Mouse (Mus musculus) splenic B cell, adult 2 months (primary cell): ENCODE measurements around the gene Gm21953.
"Not testable (repeated sequence)": the region's sequence is repeated elsewhere in the genome, so short reads cannot be mapped to it uniquely, and the experiment has no call there.

ENCODE experiments used
- DNase-seq: peaks from one replicate; pipeline ENCODE4 v3.0.0-alpha.2; 2011; ENCODE audit warnings: low read depth, low spot score
- H3K27me3 ChIP-seq: 2 replicates; pipeline ENCODE4 v1.6.1; 2012; ENCODE audit warnings: mild to moderate bottlenecking, low read length, moderate library complexity, mixed read lengths; ENCODE audit not compliant: control insufficient read depth, poor library complexity, insufficient read depth, severe bottlenecking
- H3K36me3 ChIP-seq: 2 replicates; pipeline ENCODE4 v1.6.1; 2012; ENCODE audit warnings: mild to moderate bottlenecking, low read length, moderate library complexity, mixed read lengths; ENCODE audit not compliant: control insufficient read depth, poor library complexity, insufficient read depth, severe bottlenecking

The Gm21953 gene

DNA sequence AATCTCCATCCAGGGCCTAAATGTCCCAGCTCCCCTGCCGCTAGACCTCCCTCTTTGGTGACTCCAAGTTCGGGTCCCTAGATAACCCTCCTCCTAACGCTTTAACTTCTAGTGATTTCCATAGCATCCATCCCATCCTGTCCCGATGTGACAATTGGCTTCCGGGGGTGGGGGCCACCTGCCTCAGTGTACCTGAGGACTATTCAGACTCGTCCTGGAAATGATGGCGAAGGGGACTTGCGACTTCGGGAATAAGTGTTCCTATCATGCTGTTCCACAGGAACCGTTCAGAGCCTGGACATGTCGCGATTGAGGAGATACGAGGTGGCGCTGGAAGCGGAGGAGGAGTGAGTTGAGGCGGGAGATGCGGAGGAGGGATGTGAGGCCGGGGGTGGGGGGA is at the start of gene Gm21953:
Gene Gm21953, plus strand, starts transcription at position 301 of the 400 bp plus-strand sequence.
- DNase-seq, H3K36me3 ChIP-seq, H3K27me3 ChIP-seq: not testable (repeated sequence)

DNA sequence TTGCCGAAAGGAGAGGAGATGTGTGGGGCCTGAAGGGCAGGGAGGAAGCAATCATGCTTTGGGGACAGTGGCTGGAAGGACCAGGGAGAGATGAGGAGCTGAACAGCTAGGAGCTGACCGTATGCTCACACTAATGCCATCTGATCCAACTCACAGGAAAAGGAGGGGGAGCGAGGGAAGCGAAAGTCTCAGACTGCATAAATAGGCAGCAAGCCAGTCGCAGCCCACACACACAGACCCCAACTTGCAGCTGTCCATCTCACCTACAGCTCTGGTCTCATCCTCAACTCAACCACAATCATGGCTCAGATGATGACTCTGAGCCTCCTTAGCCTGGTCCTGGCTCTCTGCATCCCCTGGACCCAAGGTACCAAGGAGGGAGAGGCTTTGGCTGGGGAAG is 38.6 kb upstream of the Gm21953 start, which contains the start of gene Ccl21b:
Gene Ccl21b, plus strand, starts transcription at position 301 of the 400 bp plus-strand sequence.
- H3K27me3 ChIP-seq, DNase-seq, H3K36me3 ChIP-seq: not testable (repeated sequence)

DNA sequence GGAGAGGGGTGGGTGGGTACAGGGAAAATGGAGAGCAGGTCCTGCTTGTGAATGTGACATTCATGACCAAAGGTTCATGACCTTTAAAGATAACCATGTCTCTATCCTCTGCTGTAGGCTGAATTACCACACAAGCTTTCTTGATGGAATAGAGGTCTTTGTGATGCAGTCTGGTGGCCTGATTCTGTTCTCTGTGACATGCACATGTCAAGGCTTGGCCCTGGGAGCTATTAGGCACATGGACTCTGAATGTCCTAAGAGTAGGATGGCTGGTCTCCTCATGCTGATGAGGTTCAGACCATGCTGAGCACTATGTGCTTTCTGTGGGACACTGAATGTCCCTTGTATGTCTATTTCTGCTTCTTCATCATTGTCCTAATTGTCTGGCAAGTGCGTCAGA is 24.0 kb downstream of the Gm21953 start, which contains the start of gene Fam205a3:
Gene Fam205a3, plus strand, starts transcription at position 301 of the 400 bp plus-strand sequence.
- not testable (repeated sequence) for H3K36me3 ChIP-seq, DNase-seq, H3K27me3 ChIP-seq
